Mouse (Mus musculus) thymus, adult 2 months (tissue): Measurements from ENCODE around the gene Tmem205. TPM values are rescaled to one million over a fixed set of nuclear protein-coding genes. Genes with fewer than 3 reads are reported as not detected.
A peak's percentile ranks its signal among the peaks of the same experiment; 100 is the strongest.

Source experiments
- DNase-seq: peaks from one replicate; pipeline ENCODE4 v3.0.0; 2021
- H3K27ac ChIP-seq: fragments of 200-500 bp; 2 replicates; pipeline ENCODE4 v1.5.1; 2012; ENCODE audit warnings: low read length, control low read depth; ENCODE audit not compliant: control insufficient read depth, insufficient read depth
- H3K27me3 ChIP-seq: fragments of 200-500 bp; 2 replicates; pipeline ENCODE4 v1.6.1; 2012; ENCODE audit warnings: mild to moderate bottlenecking, low read length, moderate library complexity, mixed read lengths; ENCODE audit not compliant: control insufficient read depth, insufficient read depth
- H3K36me3 ChIP-seq: fragments of 200-500 bp; 2 replicates; pipeline ENCODE4 v1.6.1; 2012; ENCODE audit warnings: mild to moderate bottlenecking, low read length, moderate library complexity; ENCODE audit not compliant: control insufficient read depth, insufficient read depth
- H3K4me1 ChIP-seq: fragments of 200-500 bp; replicated peaks from 2 replicates; pipeline ENCODE4 v1.6.1; 2012; ENCODE audit warnings: low read length; ENCODE audit not compliant: control insufficient read depth, insufficient read depth
- H3K4me3 ChIP-seq: fragments of 200-500 bp; 2 replicates; pipeline ENCODE4 v1.5.1; 2012; ENCODE audit warnings: mild to moderate bottlenecking, low read length, control low read depth, moderate library complexity; ENCODE audit not compliant: control insufficient read depth, insufficient read depth
- CTCF ChIP-seq: fragments of 200-500 bp; IDR thresholded peaks from 2 replicates; pipeline ENCODE4 v1.5.1; 2012; ENCODE audit warnings: mild to moderate bottlenecking, control low read depth, low read length, moderate library complexity, borderline replicate concordance; ENCODE audit not compliant: control insufficient read depth, poor library complexity, insufficient read depth; ENCODE audit errors: extremely low read depth
- POLR2A ChIP-seq: fragments of 200-500 bp; IDR thresholded peaks from 2 replicates; pipeline ENCODE4 v1.6.1; 2012; ENCODE audit warnings: mild to moderate bottlenecking, low read length, control low read depth, moderate library complexity; ENCODE audit not compliant: control insufficient read depth, poor library complexity, insufficient read depth; ENCODE audit errors: extremely low read depth
- WGBS: fragments of 180-500 bp; shearing (Covaris S2); methylation state at CpG from one replicate; pipeline ENCODE4 v1.1.7; 2018; 5-methylcytosine and 5-hydroxymethylcytosine counted together
- polyA plus RNA-seq: library from polyadenylated mRNA; depleted of rRNA; stranded (reverse); fragments of >200 nt; gene quantifications from 2 replicates; pipeline ENCODE4 v1.2.3, GENCODE M21; 2012

Gene Tmem205
- polyA plus RNA-seq, 1 experiment = 47.7 TPM

GRCm38 (mm10) chr9:21955225-21955569, 27.8 kb upstream of the Tmem205 start:
- Histone ChIP-seq H3K4me1 (0 out of 2 replicates have a peak, but pooled peaks cover 3% of the 10 kb centered on the region), H3K27me3 (no peaks in the 10 kb centered on the region), H3K4me3 (peak overlapping the region; percentile 67), H3K27ac (peak overlapping the region; percentile 67; the same call in 1 of the 2 replicates), H3K36me3 (no peaks in the 10 kb centered on the region)
- TF ChIP-seq CTCF (no peak), POLR2A (no peak)
- WGBS = under 1% methylated on average over 18 of the region's 18 CpGs
- no peak for DNase-seq

GRCm38 (mm10) chr9:21954635-21955034, 27.3 kb upstream of the Tmem205 start:
- Histone ChIP-seq H3K4me3 (no peak overlapping the region), H3K27ac (no peak overlapping the region), H3K4me1 (0 out of 2 replicates have a peak, but pooled peaks cover 3% of the 10 kb centered on the region), H3K27me3 (no peaks in the 10 kb centered on the region), H3K36me3 (no peaks in the 10 kb centered on the region)
- TF ChIP-seq POLR2A (no peak), CTCF (no peak)
- no peak for DNase-seq
- 76% methylated on average over 3 of the region's 3 CpGs for WGBS

DNA sequence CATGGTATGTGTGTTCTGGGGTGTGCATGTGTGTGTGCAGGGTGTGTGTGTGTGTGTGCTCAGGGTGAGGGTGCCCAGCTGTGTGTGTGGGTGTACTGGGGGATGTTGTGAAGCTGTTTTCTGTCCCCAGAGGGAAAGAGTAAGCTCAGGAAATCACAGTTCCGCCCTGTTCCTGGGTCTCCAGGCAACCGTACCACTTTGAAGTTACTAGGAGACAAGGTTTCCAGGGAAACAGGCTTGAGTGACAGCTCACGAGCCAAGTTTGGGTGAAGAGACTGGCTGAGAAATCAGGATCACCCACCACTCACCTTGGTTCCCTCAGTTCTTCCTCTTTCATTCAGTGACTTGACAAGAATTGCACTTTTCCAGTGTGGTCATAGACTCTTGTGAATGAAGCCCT, 26.2 kb upstream of the Tmem205 start:
- Histone ChIP-seq H3K27me3 (no peaks in the 10 kb centered on the region), H3K4me1 (0 out of 2 replicates have a peak, but pooled peaks cover 3% of the 10 kb centered on the region), H3K36me3 (no peaks in the 10 kb centered on the region), H3K4me3 (no peak overlapping the region), H3K27ac (no peak overlapping the region)
- WGBS = 22% methylated on average over 3 of the region's 3 CpGs
- TF ChIP-seq CTCF (no peak), POLR2A (no peak)
- DNase-seq = no peak

- H3K27ac ChIP-seq = no peak overlapping the region
- no peak for DNase-seq
- H3K27me3 ChIP-seq = peaks cover 2% of the 10 kb centered on the region; the same call in 1 of the 2 replicates
- 89% methylated on average over 3 of the region's 3 CpGs for WGBS
- TF ChIP-seq POLR2A = no peak
- no peak for TF ChIP-seq CTCF
- H3K36me3 ChIP-seq = no peaks in the 10 kb centered on the region
- H3K4me3 ChIP-seq = no peak overlapping the region
- H3K4me1 ChIP-seq = peaks cover 9% of the 10 kb centered on the region; the same call in 1 of the 2 replicates
These were observed 24.6 kb upstream of the Tmem205 start for GRCm38 (mm10) chr9:21951977-21952376.

GRCm38 (mm10) chr9:21950322-21950721, 23.0 kb upstream of the Tmem205 start:
- TF ChIP-seq POLR2A (no peak), CTCF (no peak)
- H3K4me1 ChIP-seq = peaks cover 6% of the 10 kb centered on the region; the same call in 1 of the 2 replicates
- H3K27me3 ChIP-seq = peaks cover 2% of the 10 kb centered on the region; the same call in 1 of the 2 replicates
- peak; percentile 69 for DNase-seq
- 17% methylated on average over 11 of the region's 11 CpGs for WGBS
- H3K36me3 ChIP-seq = no peaks in the 10 kb centered on the region
- no peak overlapping the region for H3K4me3 ChIP-seq
- H3K27ac ChIP-seq = no peak overlapping the region

DNA sequence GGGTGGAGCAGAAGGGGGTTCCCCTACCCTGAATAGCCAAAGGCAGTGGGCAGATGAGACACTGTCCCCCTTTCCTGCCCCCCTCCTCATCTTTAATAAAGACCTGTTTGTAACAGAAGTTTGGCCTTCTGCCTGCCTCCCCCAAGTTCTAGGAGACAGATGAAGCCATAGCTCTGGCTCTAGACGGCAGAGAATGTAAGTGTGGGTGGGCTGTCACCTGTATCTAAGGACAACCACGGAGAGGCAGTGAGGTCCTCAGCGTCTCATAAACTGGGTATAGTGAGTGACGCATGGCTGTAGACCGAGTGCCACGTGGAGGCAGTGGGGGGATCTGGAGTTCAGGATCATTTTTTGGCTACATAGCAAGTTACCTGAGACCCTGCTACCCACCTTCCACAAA, 21.4 kb upstream of the Tmem205 start:
- Histone ChIP-seq H3K4me3 (no peak overlapping the region), H3K4me1 (peaks cover 6% of the 10 kb centered on the region; the same call in 1 of the 2 replicates), H3K27me3 (peaks cover 2% of the 10 kb centered on the region; the same call in 1 of the 2 replicates), H3K27ac (no peak overlapping the region), H3K36me3 (no peaks in the 10 kb centered on the region)
- TF ChIP-seq POLR2A (no peak), CTCF (no peak)
- 70% methylated on average over 6 of the region's 6 CpGs for WGBS
- no peak for DNase-seq

DNA sequence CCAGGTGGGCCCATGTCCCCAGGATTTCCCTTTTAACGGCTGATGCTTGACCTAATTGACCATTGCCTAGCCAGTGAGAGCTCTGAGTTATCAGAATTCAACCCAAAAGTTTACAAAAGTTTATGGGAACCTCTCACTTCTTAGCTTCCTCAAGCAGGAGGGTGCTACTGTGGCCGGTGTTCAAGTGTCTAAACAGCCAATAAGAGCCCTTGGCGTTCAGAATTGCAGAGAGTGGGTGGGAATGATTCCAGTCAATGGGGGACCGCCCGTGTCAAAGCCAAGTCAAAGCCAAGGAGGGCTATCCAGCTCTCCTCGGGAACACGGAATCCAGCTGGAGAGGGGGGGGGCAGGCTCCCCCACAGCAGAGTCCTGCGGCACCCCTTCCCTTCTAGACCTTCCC, 20.8 kb upstream of the Tmem205 start:
- no peak for TF ChIP-seq POLR2A
- TF ChIP-seq CTCF = no peak
- DNase-seq = no peak
- Histone ChIP-seq H3K4me1 (peaks cover 6% of the 10 kb centered on the region; the same call in 1 of the 2 replicates), H3K27me3 (peaks cover 2% of the 10 kb centered on the region; the same call in 1 of the 2 replicates), H3K36me3 (no peaks in the 10 kb centered on the region), H3K4me3 (no peak overlapping the region), H3K27ac (no peak overlapping the region)
- WGBS = 54% methylated on average over 8 of the region's 8 CpGs

DNA sequence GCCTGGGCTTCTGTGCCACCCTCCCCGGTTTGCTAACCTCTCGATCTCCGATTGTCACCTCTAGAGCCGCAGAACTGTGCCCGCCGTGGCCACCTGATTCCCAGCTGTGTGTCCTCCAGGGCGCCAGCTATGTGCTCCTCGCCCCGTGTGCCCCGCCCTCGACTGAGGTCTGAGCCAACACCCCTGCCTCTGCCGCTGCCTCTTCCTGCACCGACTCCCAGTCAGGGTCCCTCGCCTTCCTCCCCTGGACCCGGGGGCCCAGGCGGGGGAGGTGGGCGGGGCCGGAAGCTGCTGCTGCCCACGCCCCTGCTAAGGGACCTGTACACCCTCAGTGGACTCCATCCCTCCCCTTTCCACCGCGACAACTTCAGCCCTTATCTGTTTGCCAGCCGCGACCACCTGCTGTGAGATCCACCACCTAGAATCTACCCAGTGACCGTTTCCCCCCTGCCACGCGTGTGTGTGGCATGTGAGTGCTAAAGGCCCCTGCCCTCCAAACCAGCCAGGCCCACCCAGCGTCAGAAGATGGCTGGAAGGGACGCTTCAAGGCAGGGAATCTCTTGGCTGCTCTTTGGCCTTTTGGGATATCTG, 20.3 kb upstream of the Tmem205 start:
- Histone ChIP-seq H3K4me1 (peaks cover 6% of the 10 kb centered on the region; the same call in 1 of the 2 replicates), H3K36me3 (no peaks in the 10 kb centered on the region), H3K27me3 (peaks cover 2% of the 10 kb centered on the region; the same call in 1 of the 2 replicates), H3K27ac (no peak overlapping the region), H3K4me3 (no peak overlapping the region)
- 3% methylated on average over 28 of the region's 28 CpGs for WGBS
- TF ChIP-seq POLR2A (no peak), CTCF (no peak)
- DNase-seq = no peak
